Mouse (Mus musculus) heart, embryonic 14.5 days (tissue): Measurements from ENCODE around the gene Klf6. TPM values are rescaled to one million over a fixed set of nuclear protein-coding genes. Genes with fewer than 3 reads are reported as not detected.

Experiments used
- ATAC-seq: fragments of 200-750 bp; cut with Nextera tagmentation; 2 replicates; pipeline ENCODE4 v1.8.0; 2017; ENCODE audit warnings: low read depth, moderate TSS enrichment; ENCODE audit not compliant: insufficient number of reproducible peaks, insufficient read depth, low FRiP score
- H3K27ac ChIP-seq, 2 experiments: fragments of 200-500 bp in 1 of 2; fragments of 300-500 bp in 1 of 2; sonication (generic) in 1 of 2; replicated peaks in 1 of 2; 2 replicates each; pipeline ENCODE4 v1.5.1; 2012 to 2014; ENCODE audit warnings: low read depth in 2 of 2, low read length in 2 of 2, control low read depth in 1 of 2, mild to moderate bottlenecking in 1 of 2, mixed read lengths in 1 of 2; ENCODE audit not compliant: control insufficient read depth in 1 of 2, insufficient read depth in 1 of 2
- H3K27me3 ChIP-seq: fragments of 300-500 bp; sonication (generic); 2 replicates; pipeline ENCODE4 v1.6.1; 2014; ENCODE audit warnings: mild to moderate bottlenecking, low read length, control low read depth; ENCODE audit not compliant: control insufficient read depth, insufficient read depth
- H3K36me3 ChIP-seq: fragments of 300-500 bp; sonication (generic); 2 replicates; pipeline ENCODE4 v1.6.1; 2014; ENCODE audit warnings: mild to moderate bottlenecking, control low read depth, low read length, mixed read lengths; ENCODE audit not compliant: control insufficient read depth, insufficient read depth
- H3K4me1 ChIP-seq, 2 experiments: fragments of 200-500 bp in 1 of 2; fragments of 300-500 bp in 1 of 2; sonication (generic) in 1 of 2; 2 replicates each; pipeline ENCODE4 v1.6.1; 2012 to 2014; ENCODE audit warnings: low read length in 2 of 2, control low read depth in 1 of 2, mixed read lengths in 1 of 2; ENCODE audit not compliant: control insufficient read depth in 2 of 2, insufficient read depth in 2 of 2
- H3K4me2 ChIP-seq: fragments of 300-500 bp; sonication (generic); 2 replicates; pipeline ENCODE4 v1.6.1; 2014; ENCODE audit warnings: mild to moderate bottlenecking, low read length
- H3K4me3 ChIP-seq, 2 experiments: fragments of 200-500 bp in 1 of 2; fragments of 300-500 bp in 1 of 2; sonication (generic) in 1 of 2; 2 replicates each; pipeline ENCODE4 v1.5.1; 2012 to 2014; ENCODE audit warnings: low read length in 2 of 2, mild to moderate bottlenecking in 2 of 2, control low read depth in 1 of 2, low read depth in 1 of 2, moderate library complexity in 1 of 2; ENCODE audit not compliant: control insufficient read depth in 1 of 2, insufficient read depth in 1 of 2
- H3K9ac ChIP-seq: fragments of 300-500 bp; sonication (generic); 2 replicates; pipeline ENCODE4 v1.6.1; 2014; ENCODE audit warnings: mild to moderate bottlenecking, low read length
- H3K9me3 ChIP-seq: fragments of 300-500 bp; sonication (generic); 2 replicates; pipeline ENCODE4 v1.6.1; 2016; ENCODE audit warnings: low read length, control low read depth; ENCODE audit not compliant: control insufficient read depth
- WGBS: fragments of 180-500 bp; shearing (Covaris S2); extraction: QIAGEN DNeasy Blood & Tissue Kit; methylation state at CpG from one replicate; pipeline ENCODE4 v1.1.7; 2014; 5-methylcytosine and 5-hydroxymethylcytosine counted together
- polyA plus RNA-seq: library from polyadenylated mRNA; unstranded; fragments of >200 nt; fragmentation: Nextera tagmentation; extraction: Ambion mirVana; gene quantifications from 2 replicates; pipeline ENCODE4 v1.2.1, GENCODE M21; 2014

Klf6 gene
- 65.4 and 70.9 TPM in 2 replicates for polyA plus RNA-seq

GRCm38 (mm10) chr13:5861157-5862002 lies at the start of gene Klf6:
Gene Klf6 (plus strand): TSS chr13:5861482.
- H3K4me2 ChIP-seq = peak within 1 kb of the TSS; percentile 82
- ATAC-seq = peak; percentile 98
- peaks cover 12 to 21% of the 10 kb centered on the region in 2 experiments for H3K4me1 ChIP-seq
- peak within 1 kb of the TSS; percentile 98 for H3K9ac ChIP-seq
- peak within 1 kb of the TSS; percentile 73 to 77 for H3K4me3 ChIP-seq
- no peaks in the 10 kb centered on the region for H3K9me3 ChIP-seq
- WGBS = under 1% methylated on average over 51 of the region's 60 CpGs
- H3K27ac ChIP-seq = peak within 1 kb of the TSS; percentile 99 to 100
- H3K36me3 ChIP-seq = peaks cover 18% of the 10 kb centered on the region
- no peaks in the 10 kb centered on the region for H3K27me3 ChIP-seq

- Histone ChIP-seq H3K4me1 (no peaks in the 10 kb centered on the region), H3K4me3 (no peak overlapping the region), H3K4me2 (no peak overlapping the region), H3K9me3 (no peaks in the 10 kb centered on the region), H3K27me3 (no peaks in the 10 kb centered on the region), H3K27ac (no peak overlapping the region), H3K9ac (no peak overlapping the region), H3K36me3 (no peaks in the 10 kb centered on the region)
- ATAC-seq = no peak
- WGBS = 93% methylated on average over 9 of the region's 9 CpGs
Observed at GRCm38 (mm10) chr13:5813433-5813832, 47.8 kb upstream of the Klf6 start.

DNA sequence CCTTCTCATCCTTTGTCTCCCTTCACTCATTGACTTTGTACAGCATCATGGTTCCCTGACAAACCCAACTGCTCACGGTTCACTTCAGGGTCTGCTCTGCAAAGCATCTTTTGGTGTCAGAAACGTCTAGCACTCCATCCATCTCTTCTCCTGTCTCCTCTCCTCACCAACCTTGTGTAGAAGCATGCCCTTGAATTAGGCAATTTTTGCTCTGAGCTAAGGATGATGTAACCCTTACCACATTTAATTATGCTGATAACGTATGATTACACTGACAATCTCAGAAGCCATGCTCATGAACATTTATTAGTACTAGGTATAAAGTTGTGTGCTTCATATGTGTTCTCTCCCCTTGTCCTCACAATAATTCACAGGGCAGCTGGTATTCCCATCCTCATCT lies 44.0 kb upstream of the Klf6 start:
- ATAC-seq = no peak
- no peak overlapping the region for H3K4me2 ChIP-seq
- H3K27me3 ChIP-seq = no peaks in the 10 kb centered on the region
- no peaks in the 10 kb centered on the region for H3K9me3 ChIP-seq
- peaks cover 0 to 3% of the 10 kb centered on the region in 2 experiments; a peak in 2 of 4 replicates for H3K4me1 ChIP-seq
- no peak overlapping the region for H3K9ac ChIP-seq
- H3K36me3 ChIP-seq = no peaks in the 10 kb centered on the region
- H3K27ac ChIP-seq = no peak overlapping the region
- WGBS = 80% methylated on average over 3 of the region's 3 CpGs
- H3K4me3 ChIP-seq = no peak overlapping the region

- no peak overlapping the region for H3K9ac ChIP-seq
- 55% methylated on average over 3 of the region's 3 CpGs for WGBS
- H3K4me3 ChIP-seq = no peak overlapping the region
- no peak overlapping the region for H3K4me2 ChIP-seq
- peaks cover 0 to 4% of the 10 kb centered on the region in 2 experiments; a peak in 3 of 4 replicates for H3K4me1 ChIP-seq
- ATAC-seq = no peak
- H3K27me3 ChIP-seq = no peaks in the 10 kb centered on the region
- no peak overlapping the region for H3K27ac ChIP-seq
- H3K36me3 ChIP-seq = no peaks in the 10 kb centered on the region
- H3K9me3 ChIP-seq = no peaks in the 10 kb centered on the region
Observed at GRCm38 (mm10) chr13:5819173-5819572, 42.1 kb upstream of the Klf6 start.

DNA sequence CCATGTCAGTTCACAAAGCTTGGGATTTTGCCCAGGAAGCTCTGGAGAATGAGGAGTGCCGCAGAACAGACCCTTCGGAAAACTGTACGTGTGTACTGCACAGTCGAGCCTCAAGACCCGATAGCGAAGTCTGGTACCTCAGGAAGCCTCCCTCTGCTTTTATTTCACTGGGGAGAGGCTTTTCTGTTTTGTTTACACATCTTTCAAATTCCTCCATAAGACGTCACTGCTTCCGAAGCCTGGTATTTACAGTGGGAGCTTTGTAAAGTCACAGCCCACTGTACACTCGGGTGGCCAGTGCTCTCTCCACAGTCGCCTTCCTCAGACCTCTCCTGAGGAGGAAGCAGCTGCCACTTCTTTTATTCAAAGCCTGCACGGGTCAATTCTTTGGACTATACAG lies 38.7 kb upstream of the Klf6 start:
- 53% methylated on average over 11 of the region's 11 CpGs for WGBS
- H3K36me3 ChIP-seq = no peaks in the 10 kb centered on the region
- peak; percentile 66; the same call in 1 of the 2 replicates for ATAC-seq

GRCm38 (mm10) chr13:5823150-5823549 lies 38.1 kb upstream of the Klf6 start:
- Histone ChIP-seq H3K36me3 (no peaks in the 10 kb centered on the region), H3K4me1 (peaks cover 8 to 25% of the 10 kb centered on the region in 2 experiments), H3K27me3 (no peaks in the 10 kb centered on the region), H3K9ac (no peak overlapping the region), H3K4me2 (no peak overlapping the region), H3K4me3 (no peak overlapping the region), H3K9me3 (no peaks in the 10 kb centered on the region), H3K27ac (no peak overlapping the region)
- no peak for ATAC-seq
- 71% methylated on average over 7 of the region's 7 CpGs for WGBS

More for the DNA sequence above, 38.7 kb upstream of the Klf6 start:
- H3K9ac ChIP-seq = no peak overlapping the region
- peak overlapping the region; percentile 16; the same call in 1 of the 2 replicates for H3K4me2 ChIP-seq
- peak overlapping the region; percentile 3 to 58; a peak in 3 of 4 replicates for H3K27ac ChIP-seq
- no peaks in the 10 kb centered on the region for H3K9me3 ChIP-seq
- no peak overlapping the region for H3K4me3 ChIP-seq
- peaks cover 8 to 25% of the 10 kb centered on the region in 2 experiments for H3K4me1 ChIP-seq
- no peaks in the 10 kb centered on the region for H3K27me3 ChIP-seq

DNA sequence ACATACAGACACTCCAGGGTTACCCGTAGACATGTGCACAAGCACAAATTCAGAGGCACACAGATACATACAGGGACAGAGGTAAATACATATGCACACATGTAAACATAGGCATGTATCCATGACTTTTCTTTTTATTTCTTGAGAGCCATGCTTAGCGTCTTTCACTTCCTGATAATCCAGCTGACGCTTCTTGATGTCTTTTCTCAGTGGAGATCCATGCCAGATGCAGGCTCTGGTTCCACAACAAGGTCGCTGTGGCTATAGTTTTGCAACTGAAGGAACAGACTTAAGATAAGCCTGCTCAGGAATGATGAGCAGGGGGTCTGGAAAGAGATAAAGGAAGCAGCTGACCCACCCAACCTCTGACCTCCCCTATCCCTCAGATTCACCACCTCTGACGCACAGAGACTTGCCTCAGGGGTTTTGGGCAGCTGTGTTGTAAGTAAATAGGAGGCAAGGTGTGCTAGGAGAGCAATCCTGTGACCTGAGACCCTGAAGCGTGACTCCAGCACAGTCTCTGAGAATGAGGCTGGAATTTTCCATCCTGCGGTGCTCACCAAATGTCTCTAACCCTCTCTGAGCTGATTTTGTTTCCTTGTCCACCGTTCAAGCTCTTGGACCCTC lies 37.0 kb upstream of the Klf6 start:
- Histone ChIP-seq H3K9ac (no peak overlapping the region), H3K4me2 (no peak overlapping the region), H3K36me3 (no peaks in the 10 kb centered on the region), H3K27me3 (no peaks in the 10 kb centered on the region), H3K9me3 (no peaks in the 10 kb centered on the region), H3K4me3 (no peak overlapping the region), H3K27ac (peak overlapping the region in 1 of 2 experiments; percentile 47; a peak in 1 of 4 replicates), H3K4me1 (peaks cover 8 to 24% of the 10 kb centered on the region in 2 experiments)
- 35% methylated on average over 8 of the region's 8 CpGs for WGBS
- no peak for ATAC-seq
